Mouse (Mus musculus): ENCODE measurements at regions not wholly inside any gene's neighbourhood (a gene's known extent, or its start where the extent isn't known, plus 50 kb on each side); places are given as distances from the start of the nearest gene placed in this dataset.
A peak's percentile ranks its signal among the peaks of the same experiment; 100 is the strongest.

GRCm38 (mm10) chr1:193626924-193627849, 257.1 kb upstream of the Camk1g start:
- H3K27ac ChIP-seq (replicated peaks) = peak overlapping the region; percentile 77
- no peak overlapping the region; the same call in 1 of the 2 replicates for H3K9ac ChIP-seq (replicated peaks)
- peaks cover 13% of the 10 kb centered on the region for H3K4me1 ChIP-seq
- peak overlapping the region; percentile 40 for H3K4me2 ChIP-seq
- H3K27me3 ChIP-seq (replicated peaks) = no peaks in the 10 kb centered on the region
- peak; percentile 64 for ATAC-seq (ENCODE audit: low FRiP score)
- H3K9me3 ChIP-seq (replicated peaks) = no peaks in the 10 kb centered on the region
- 26% methylated on average over 16 of the region's 16 CpGs for whole genome bisulfite sequencing
- no peaks in the 10 kb centered on the region for H3K36me3 ChIP-seq
- H3K4me3 ChIP-seq (replicated peaks) = no peak overlapping the region

GRCm38 (mm10) chr1:193625101-193625956, 255.2 kb upstream of the Camk1g start:
- H3K27ac ChIP-seq (replicated peaks) = no peak overlapping the region; the same call in 1 of the 2 replicates
- WGBS = 30% methylated on average over 9 of the region's 9 CpGs
- no peak for ATAC-seq (ENCODE audit: low FRiP score)

GRCm38 (mm10) chr1:193623571-193623970, 253.5 kb upstream of the Camk1g start:
- WGBS = 48% methylated on average over 3 of the region's 3 CpGs
- ATAC-seq (ENCODE audit: low FRiP score) = no peak
- Histone ChIP-seq H3K27me3 (replicated peaks) (no peaks in the 10 kb centered on the region), H3K4me2 (no peak overlapping the region), H3K36me3 (no peaks in the 10 kb centered on the region), H3K4me1 (peaks cover 19% of the 10 kb centered on the region), H3K27ac (replicated peaks) (no peak overlapping the region), H3K9me3 (replicated peaks) (no peaks in the 10 kb centered on the region), H3K4me3 (replicated peaks) (no peak overlapping the region), H3K9ac (replicated peaks) (no peak overlapping the region)

More at GRCm38 (mm10) chr1:193625101-193625956, 255.2 kb upstream of the Camk1g start:
- H3K27me3 ChIP-seq (replicated peaks) = no peaks in the 10 kb centered on the region
- H3K4me2 ChIP-seq = no peak overlapping the region
- H3K4me3 ChIP-seq (replicated peaks) = no peak overlapping the region
- H3K4me1 ChIP-seq = peaks cover 13% of the 10 kb centered on the region
- H3K36me3 ChIP-seq = no peaks in the 10 kb centered on the region
- no peaks in the 10 kb centered on the region for H3K9me3 ChIP-seq (replicated peaks)
- no peak overlapping the region for H3K9ac ChIP-seq (replicated peaks)

GRCm38 (mm10) chr1:193618250-193618649, 248.2 kb upstream of the Camk1g start:
- Histone ChIP-seq H3K4me1 (peaks cover 20% of the 10 kb centered on the region), H3K4me2 (no peak overlapping the region), H3K27ac (replicated peaks) (peak overlapping the region; percentile 77), H3K4me3 (replicated peaks) (no peak overlapping the region), H3K9ac (replicated peaks) (no peak overlapping the region), H3K27me3 (replicated peaks) (no peaks in the 10 kb centered on the region), H3K36me3 (no peaks in the 10 kb centered on the region), H3K9me3 (replicated peaks) (no peaks in the 10 kb centered on the region)
- 25% methylated on average over 8 of the region's 8 CpGs for WGBS
- peak; percentile 83 for ATAC-seq (ENCODE audit: low FRiP score)

GRCm38 (mm10) chr1:193610471-193610870, 240.4 kb upstream of the Camk1g start:
- 43% methylated on average over 4 of the region's 4 CpGs for WGBS
- H3K9me3 ChIP-seq (replicated peaks) = no peaks in the 10 kb centered on the region
- ATAC-seq (ENCODE audit: low FRiP score) = peak; percentile 79
- no peak overlapping the region; the same call in 1 of the 2 replicates for H3K27ac ChIP-seq (replicated peaks)
- H3K4me1 ChIP-seq = peaks cover 5% of the 10 kb centered on the region
- H3K9ac ChIP-seq (replicated peaks) = no peak overlapping the region
- no peak overlapping the region for H3K4me2 ChIP-seq
- H3K4me3 ChIP-seq (replicated peaks) = no peak overlapping the region
- no peaks in the 10 kb centered on the region for H3K36me3 ChIP-seq
- H3K27me3 ChIP-seq (replicated peaks) = no peaks in the 10 kb centered on the region

GRCm38 (mm10) chr1:193599895-193600294, 229.8 kb upstream of the Camk1g start:
- ATAC-seq (ENCODE audit: low FRiP score) = no peak
- no peak overlapping the region for H3K9ac ChIP-seq (replicated peaks)
- no peak overlapping the region for H3K4me3 ChIP-seq (replicated peaks)
- H3K4me2 ChIP-seq = no peak overlapping the region
- WGBS = 78% methylated on average over 4 of the region's 4 CpGs
- H3K4me1 ChIP-seq = no peaks in the 10 kb centered on the region
- no peak overlapping the region for H3K27ac ChIP-seq (replicated peaks)
- no peaks in the 10 kb centered on the region for H3K36me3 ChIP-seq
- no peaks in the 10 kb centered on the region for H3K27me3 ChIP-seq (replicated peaks)
- no peaks in the 10 kb centered on the region for H3K9me3 ChIP-seq (replicated peaks)

- Histone ChIP-seq H3K4me1 (no peaks in the 10 kb centered on the region), H3K4me3 (replicated peaks) (no peak overlapping the region), H3K27me3 (replicated peaks) (no peaks in the 10 kb centered on the region), H3K4me2 (no peak overlapping the region), H3K9me3 (replicated peaks) (no peaks in the 10 kb centered on the region), H3K36me3 (no peaks in the 10 kb centered on the region), H3K27ac (replicated peaks) (no peak overlapping the region), H3K9ac (replicated peaks) (no peak overlapping the region)
- ATAC-seq (ENCODE audit: low FRiP score) = no peak
- WGBS = 36% methylated on average over 1 of the region's 1 CpGs
Measured at GRCm38 (mm10) chr1:193599163-193599562, 229.1 kb upstream of the Camk1g start.

GRCm38 (mm10) chr1:193590301-193590829, 220.3 kb upstream of the Camk1g start:
- 10% methylated on average over 5 of the region's 5 CpGs for WGBS
- Histone ChIP-seq H3K27me3 (replicated peaks) (no peaks in the 10 kb centered on the region), H3K4me2 (no peak overlapping the region), H3K27ac (replicated peaks) (peak overlapping the region; percentile 63), H3K4me3 (replicated peaks) (no peak overlapping the region), H3K9me3 (replicated peaks) (no peaks in the 10 kb centered on the region), H3K4me1 (peaks cover 30% of the 10 kb centered on the region), H3K36me3 (no peaks in the 10 kb centered on the region), H3K9ac (replicated peaks) (0 out of 2 replicates have a peak overlapping the region, but pooled peaks have one; percentile 0)
- no peak for ATAC-seq (ENCODE audit: low FRiP score)

GRCm38 (mm10) chr1:193588477-193589464, 218.7 kb upstream of the Camk1g start:
- peak; percentile 39; the same call in 1 of the 2 replicates for ATAC-seq (ENCODE audit: low FRiP score)
- no peaks in the 10 kb centered on the region for H3K9me3 ChIP-seq (replicated peaks)
- H3K4me2 ChIP-seq = no peak overlapping the region
- H3K27ac ChIP-seq (replicated peaks) = peak overlapping the region; percentile 63
- peaks cover 30% of the 10 kb centered on the region for H3K4me1 ChIP-seq
- no peak overlapping the region for H3K9ac ChIP-seq (replicated peaks)
- H3K4me3 ChIP-seq (replicated peaks) = no peak overlapping the region
- H3K36me3 ChIP-seq = no peaks in the 10 kb centered on the region
- no peaks in the 10 kb centered on the region for H3K27me3 ChIP-seq (replicated peaks)
- WGBS = 23% methylated on average over 12 of the region's 12 CpGs

GRCm38 (mm10) chr1:193587317-193587716, 217.2 kb upstream of the Camk1g start:
- Histone ChIP-seq H3K36me3 (no peaks in the 10 kb centered on the region), H3K27me3 (replicated peaks) (no peaks in the 10 kb centered on the region), H3K9me3 (replicated peaks) (no peaks in the 10 kb centered on the region), H3K4me3 (replicated peaks) (no peak overlapping the region), H3K27ac (replicated peaks) (no peak overlapping the region), H3K4me1 (peaks cover 30% of the 10 kb centered on the region), H3K4me2 (no peak overlapping the region), H3K9ac (replicated peaks) (no peak overlapping the region)
- 68% methylated on average over 2 of the region's 2 CpGs for WGBS
- ATAC-seq (ENCODE audit: low FRiP score) = no peak
